Mouse (Mus musculus) megakaryocyte, embryonic 14.5 days (primary cell): ENCODE data around the gene Snap25.

Source experiments
- FLI1 ChIP-seq: IDR thresholded peaks from 2 replicates; pipeline ENCODE4 v1.6.1; 2012; ENCODE audit warnings: low read length, inconsistent platforms, mixed read lengths
- GATA1 ChIP-seq: IDR thresholded peaks from 3 replicates; pipeline ENCODE4 v1.6.1; 2012; ENCODE audit warnings: mixed read lengths, low read length, inconsistent platforms, borderline replicate concordance

GRCm38 (mm10) chr2:136823751-136824716, 110.8 kb downstream of the Snap25 start:
- TF ChIP-seq GATA1 = no peak
- no peak for TF ChIP-seq FLI1
